Mouse (Mus musculus) inflammation-experienced regulatory T-cells, adult 16 weeks (primary cell): ENCODE measurements around the gene Vmn2r37. TPM values are rescaled to one million over a fixed set of nuclear protein-coding genes. Genes with fewer than 3 reads are reported as not detected.

Experiments
- polyA plus RNA-seq: library from polyadenylated mRNA; unstranded; fragments of 100-300 nt; shearing (Covaris generic); gene quantifications from one replicate; pipeline ENCODE4 v1.2.1, GENCODE M21; 2017

Gene Vmn2r37
- not detected for polyA plus RNA-seq

GRCm38 (mm10) chr7:9223553-9223952 lies at the start of gene Vmn2r37:
Gene Vmn2r37 (minus strand): TSS chr7:9223653.

Other genes starting within 250 kb of the Vmn2r37 start
- not detected for gene Vmn2r39, start 192.9 kb downstream of the Vmn2r37 start, polyA plus RNA-seq
- not detected for gene Vmn2r38, start 125.8 kb downstream of the Vmn2r37 start, polyA plus RNA-seq